Mouse (Mus musculus) layer of hippocampus, adult 18-20 months (tissue): ENCODE measurements around the gene Loxl1. TPM values are rescaled to one million over a fixed set of nuclear protein-coding genes. Genes with fewer than 3 reads are reported as not detected.
"Not testable (repeated sequence)": the region's sequence is repeated elsewhere in the genome, so short reads cannot be mapped to it uniquely, and the experiment has no call there.

Source experiments
- DNase-seq, 2 experiments: peaks; one replicate each; pipeline ENCODE4 v3.0.0; 2022; ENCODE audit warnings: low spot score in 2 of 2
- total RNA-seq, 2 experiments: library from RNA; stranded (reverse); gene quantifications; 2 replicates each; pipeline ENCODE4 v1.2.3; 2021

Gene Loxl1
- total RNA-seq, 2 experiments from 2014 or later, result 2.5 to 3.2 TPM

DNA sequence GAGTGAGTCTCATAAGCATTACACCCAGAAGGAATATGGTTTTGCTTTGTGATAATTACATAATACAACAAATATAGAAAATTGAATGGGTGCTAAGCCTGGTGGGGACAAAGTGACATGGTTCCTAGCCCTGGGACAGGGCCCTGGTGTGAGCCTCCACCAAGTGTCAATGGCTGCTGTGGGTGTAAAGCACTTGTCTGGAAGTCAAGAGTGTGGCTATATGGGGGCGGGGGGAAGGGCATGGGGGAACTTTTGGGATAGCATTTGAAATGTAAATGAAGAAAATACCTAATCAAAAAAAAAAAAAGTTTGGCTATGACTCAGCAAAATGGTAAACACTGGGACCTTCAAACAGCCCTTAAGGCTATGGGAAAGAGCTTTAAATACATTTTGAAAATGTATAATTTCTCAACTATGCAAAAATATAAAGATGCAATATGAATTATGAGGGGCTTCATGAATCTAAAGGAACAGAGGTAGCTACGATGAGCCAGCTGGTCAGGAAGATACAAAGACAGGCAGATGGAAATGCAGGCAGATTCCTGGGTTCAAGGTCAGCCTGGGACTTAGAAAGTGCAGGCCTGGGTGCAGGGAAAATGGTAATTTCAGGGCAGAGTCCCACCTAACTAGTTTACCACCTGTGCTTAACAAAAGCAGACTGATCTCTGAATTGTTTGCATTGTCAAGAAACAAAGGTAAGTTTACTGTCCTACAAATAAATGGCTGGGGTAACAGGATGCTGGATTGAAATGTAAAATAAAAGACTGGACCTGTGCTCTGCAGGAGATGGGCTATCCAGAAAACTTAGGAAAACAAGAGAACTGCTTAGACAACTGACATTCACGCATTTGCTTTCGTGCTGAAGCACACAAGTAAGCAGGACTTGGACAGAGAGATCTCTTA is 33.9 kb downstream of the Loxl1 start:
- no peak for DNase-seq

DNA sequence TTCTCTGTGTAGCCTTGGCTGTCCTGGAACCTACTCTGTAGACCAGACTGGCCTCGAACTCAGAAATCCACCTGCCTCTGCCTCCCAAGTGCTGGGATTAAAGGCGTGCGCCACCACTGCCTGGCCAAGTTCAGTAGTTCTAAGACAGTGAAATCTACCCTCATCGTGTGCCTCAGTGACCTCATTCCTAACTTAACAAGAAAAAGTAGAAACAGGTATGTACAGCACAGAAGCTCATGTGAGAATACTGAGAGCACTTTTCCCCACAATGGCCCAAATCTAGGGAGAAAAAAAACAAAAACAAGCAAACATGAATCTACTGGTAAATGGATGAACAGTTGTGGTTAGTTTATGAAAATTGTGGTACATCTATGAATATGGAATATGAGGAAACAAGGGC is 34.7 kb downstream of the Loxl1 start:
- no peak for DNase-seq

DNA sequence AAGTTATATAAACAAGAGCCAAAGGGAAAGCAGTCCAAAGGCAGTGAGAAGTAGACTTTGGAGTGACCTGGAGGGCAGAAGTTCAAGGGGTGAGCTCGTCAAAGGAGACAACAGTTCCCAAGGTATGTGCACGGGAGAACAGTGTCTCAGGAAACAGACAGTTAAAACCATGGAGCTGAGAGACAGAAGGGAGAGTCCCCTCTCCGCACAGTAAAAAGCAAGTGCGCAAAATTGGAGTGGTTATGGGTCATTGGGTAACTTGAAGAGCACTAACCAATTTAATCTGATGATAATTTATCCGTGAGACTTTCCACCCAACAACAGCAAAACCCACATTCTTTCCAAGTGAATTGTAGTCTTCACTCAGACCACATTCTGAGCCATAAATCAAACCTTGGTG is 36.6 kb downstream of the Loxl1 start:
- no peak for DNase-seq

DNA sequence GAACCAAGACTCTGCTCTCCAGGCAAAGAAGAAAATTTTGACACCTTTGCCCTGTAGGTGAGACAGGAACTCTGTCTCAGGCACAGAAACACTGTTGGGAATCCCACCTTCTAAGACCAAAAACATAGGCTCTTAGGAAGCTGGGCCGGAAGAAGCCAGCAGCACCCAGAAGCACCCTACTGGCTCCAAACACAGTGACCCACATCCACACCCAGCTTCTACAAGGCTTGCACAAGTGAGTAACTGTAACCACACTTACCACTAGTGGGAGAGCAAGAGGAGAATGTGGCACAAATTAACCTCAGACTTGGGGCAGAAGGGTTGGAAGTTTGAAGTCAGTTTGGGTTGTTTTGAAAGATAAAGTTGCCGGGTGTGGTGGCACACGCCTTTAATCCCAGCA is 37.2 kb downstream of the Loxl1 start:
- DNase-seq, result no peak

DNA sequence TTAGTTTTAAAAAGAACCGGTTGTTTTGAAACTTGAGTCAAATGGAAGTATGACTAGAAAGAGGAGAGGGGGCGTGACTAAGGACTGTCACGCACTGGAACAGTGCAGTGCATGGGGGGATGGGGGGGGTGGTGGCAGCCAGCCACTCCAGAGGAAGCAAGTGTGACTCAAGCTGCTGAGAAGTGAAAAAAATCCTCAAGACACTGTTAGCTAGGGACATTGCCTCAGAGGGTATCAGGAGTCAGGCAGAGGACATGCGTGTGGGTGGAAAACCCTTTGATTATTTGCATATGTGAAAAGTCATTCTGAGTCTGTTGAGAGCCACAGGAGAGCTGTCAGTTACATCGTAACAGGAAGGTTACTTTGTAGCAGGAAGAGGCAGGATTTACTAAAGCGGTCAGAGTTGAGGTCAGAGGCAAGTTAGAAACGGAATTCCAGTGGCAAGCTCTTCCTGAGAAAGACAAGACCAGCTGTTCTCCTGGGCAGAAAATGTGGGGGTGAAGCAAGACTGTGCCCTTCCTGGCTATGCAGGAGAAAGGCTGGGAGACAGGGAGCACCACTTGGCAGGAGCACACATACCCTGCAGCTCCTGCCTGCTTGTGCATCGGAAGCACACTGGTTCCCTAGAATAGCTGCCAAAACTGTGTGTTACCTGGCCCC is 37.7 kb downstream of the Loxl1 start:
- no peak for DNase-seq

DNA sequence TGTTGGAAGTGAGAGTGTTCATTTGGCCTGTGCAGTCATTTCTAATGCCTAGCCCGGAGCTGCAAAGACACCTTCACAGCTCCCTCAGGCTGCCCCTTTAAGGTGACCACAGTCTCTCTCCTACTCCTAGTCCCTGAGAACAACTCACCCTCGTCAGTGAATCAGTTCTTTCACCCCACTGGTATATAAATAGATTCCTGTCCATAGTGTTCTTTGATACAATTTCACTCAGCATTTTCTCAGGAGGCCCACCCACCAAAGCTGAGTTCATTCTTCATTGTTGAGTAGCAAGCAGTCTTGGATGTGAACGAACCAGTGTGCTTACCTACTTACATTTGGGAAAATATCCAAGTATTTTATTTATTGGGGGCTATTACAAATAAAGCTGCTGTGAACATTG is 38.4 kb downstream of the Loxl1 start:
- no peak for DNase-seq

DNA sequence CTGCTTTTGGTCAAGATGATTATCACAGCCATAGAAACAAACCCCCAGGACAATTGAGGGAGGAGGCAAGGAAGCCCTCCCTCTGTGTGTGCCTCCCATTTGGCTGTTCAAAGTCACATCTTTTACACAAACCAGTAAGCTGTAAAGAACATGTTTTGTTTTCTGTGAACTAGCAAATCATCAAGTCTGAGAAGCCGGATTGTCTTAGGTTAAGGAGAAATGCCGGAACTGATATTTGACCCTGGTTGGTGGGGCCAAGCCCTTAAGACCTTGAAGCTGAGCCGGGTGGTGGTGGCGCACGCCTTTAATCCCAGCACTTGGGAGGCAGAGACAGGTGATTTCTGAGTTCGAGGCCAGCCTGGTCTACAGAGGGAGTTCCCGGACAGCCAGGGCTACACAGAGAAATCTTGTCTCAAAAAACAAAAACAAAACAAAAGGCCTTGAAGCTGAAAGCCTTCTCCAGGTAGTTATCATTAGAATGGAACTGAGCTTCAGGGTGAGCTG is 38.8 kb downstream of the Loxl1 start:
- no peak for DNase-seq

DNA sequence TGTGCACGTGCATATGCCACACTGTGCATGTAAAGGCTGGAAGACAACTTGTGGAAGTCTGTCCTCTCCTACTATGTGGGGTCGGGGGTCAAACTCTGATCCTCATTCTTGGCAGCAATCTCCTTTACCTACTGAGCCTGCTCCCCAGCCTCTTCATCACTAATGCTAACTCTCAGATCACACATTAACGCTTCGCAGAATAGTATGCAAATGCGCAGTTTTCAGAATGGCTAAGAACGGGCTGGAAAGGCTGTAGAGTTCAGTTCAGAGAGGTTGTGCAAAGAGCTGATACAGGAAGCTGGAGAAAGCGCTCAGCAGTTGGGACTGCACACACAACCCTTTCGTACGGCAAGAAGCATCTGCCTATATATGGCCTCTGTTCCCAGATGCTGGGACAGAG is 40.1 kb downstream of the Loxl1 start:
- no peak for DNase-seq

DNA sequence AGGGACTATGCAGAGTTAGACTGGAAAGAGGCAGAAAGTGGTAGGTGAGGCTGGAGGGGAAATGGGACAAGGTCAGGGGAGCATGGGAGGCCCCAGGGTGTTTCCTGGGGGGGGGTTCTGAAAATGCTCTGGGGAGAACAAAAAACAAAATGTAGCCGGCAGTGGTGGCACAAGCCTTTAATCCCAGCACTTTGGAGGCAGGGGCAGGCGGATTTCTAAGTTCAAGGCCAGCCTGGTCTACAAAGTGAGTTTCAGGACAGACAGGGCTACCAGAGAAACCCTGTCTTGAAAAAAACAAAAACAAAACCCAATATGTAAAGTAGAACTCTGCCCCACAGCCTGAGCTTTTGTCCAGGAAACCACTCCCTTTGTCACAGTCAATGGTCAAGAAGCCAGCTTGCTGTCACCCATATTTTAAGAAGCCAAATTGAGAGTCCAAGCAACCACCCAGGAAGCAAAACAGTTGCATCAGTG is 40.9 kb downstream of the Loxl1 start:
- no peak for DNase-seq

DNA sequence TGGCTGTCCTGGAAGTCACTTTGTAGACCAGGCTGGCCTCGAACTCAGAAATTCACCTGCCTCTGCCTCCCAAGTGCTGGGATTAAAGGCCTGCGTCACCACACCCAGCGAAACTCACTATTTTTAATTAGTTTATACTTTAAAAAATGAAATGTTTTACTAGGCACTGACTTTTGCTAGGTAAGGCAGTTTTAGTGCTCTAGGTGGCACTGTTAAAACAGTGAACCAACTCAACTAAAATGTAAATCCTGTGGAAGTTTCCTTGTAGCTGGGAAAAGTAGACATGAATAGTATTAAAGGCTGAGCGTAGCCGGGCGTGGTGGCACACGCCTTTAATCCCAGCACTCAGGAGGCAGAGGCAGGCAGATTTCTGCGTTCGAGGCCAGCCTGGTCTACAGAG is 41.4 kb downstream of the Loxl1 start:
- not testable (repeated sequence) for DNase-seq

DNA sequence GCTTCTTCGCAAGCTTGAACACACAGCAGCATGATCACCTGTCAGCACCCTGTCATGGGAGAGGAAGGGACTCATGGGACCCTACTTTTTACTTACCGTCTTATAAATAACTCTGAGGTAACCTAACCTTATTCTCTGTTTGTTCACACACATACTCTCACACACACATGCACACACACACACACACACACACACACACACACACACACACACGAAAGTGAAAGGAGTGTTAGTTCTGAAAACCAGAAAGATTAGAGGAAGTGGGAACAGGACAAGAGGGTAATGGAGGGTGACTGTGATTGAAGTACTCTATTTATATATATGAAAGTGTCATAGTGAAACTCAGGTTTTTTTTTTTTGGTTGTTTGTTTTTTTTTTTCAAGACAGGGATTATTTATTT is 41.9 kb downstream of the Loxl1 start:
- no peak for DNase-seq

DNA sequence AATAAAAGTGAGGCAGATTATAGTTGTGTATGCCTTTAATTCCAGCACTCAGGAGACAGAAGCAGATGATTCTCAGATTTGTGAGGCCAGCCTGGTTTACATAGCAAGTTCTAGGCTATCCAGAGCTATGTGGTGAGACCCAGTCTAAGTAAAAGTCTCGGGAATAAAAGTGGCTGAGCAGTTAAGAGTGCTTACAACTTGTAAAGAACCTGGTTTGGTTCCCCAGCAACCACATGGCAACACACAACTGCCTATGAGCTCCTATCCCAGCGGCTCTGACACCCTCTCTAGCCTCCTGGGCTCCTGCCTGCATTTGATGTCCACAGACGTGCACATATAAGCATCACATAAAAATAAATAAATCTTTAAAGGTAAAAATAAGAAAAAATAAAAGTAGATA is 42.9 kb downstream of the Loxl1 start:
- DNase-seq, result no peak

DNA sequence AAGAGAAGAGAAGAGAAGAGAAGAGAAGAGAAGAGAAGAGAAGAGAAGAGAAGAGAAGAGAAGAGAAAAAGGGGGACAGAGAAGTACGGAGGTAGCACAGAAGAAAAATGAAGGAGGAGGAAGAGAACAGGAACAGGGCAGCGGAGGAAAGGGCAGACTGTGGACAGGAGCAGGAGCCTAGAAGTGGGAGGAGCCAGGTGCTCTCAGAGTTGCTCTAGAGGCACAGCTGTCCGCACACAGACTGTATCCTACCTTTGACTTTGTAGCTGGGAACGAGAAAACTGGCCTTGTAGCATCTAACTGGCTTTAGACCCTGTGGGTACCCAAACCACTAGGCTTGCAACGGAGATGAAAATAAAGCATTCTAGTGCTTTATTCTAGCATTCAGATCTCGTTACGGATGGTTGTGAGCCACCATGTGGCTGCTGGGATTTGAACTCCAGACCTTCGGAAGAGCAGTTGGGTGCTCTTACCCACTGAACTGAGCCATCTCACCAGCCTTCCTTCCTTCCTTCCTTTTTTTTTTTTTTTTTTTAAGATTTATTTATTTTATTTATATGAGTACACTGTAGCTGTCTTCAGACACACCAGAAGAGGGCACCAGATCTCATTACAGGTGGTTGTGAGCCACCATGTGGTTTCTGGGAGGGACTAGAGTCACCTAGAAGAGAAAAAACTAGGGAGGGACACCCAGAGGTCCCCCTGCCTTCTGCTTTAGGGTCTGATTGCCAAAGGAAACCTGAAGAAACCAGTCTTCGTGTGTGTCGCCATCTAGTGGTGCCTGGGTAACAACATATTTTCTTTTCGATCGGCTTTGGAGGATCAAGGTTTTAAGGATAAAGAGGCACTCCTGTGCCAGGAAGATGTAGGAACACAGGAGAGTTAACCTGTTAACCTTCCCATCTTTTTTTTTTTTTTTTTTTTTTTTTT is 44.3 kb downstream of the Loxl1 start:
- peak in 1 of 2 experiments; percentile 52 for DNase-seq

DNA sequence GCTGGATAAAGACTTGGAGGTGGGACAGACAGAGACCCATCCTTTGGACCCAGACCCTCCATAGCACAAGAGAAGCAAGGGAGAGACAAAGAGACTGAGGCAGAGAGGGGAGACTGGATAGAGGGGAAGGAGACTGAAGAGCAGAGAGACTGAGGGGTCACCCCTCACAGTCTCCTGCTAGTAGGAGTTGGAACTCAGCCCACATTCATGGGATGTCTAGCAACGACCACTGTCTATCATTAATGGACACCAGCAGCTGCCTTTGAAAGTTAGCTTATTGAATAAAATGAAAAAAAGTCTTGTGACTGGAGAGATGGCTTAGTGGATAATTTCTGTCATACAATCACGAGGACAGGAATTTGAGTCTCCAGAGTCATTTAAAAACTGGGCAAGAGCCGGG is 45.9 kb downstream of the Loxl1 start:
- DNase-seq, result no peak

DNA sequence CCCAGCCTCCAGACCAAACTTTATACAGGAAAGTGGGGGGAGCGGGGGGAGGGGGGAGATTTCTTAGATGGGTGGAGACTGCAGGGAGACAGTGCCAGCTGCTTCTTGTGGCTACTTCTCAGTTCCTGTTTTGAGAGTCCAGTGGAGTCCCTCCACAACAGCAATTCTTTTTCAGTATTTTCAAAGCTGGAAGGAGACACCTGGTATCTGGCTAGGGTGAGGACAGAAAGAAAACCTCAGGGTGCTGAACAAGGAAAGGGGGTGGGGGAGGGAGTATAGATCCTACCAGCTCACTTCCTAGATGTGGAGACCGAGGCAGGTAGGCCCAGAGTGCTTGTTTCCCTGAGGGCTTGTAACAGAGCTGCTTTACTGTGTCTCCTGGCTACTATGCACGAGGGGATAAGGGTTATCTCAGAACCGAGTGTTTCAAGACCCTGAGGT is 46.4 kb downstream of the Loxl1 start:
- no peak for DNase-seq

DNA sequence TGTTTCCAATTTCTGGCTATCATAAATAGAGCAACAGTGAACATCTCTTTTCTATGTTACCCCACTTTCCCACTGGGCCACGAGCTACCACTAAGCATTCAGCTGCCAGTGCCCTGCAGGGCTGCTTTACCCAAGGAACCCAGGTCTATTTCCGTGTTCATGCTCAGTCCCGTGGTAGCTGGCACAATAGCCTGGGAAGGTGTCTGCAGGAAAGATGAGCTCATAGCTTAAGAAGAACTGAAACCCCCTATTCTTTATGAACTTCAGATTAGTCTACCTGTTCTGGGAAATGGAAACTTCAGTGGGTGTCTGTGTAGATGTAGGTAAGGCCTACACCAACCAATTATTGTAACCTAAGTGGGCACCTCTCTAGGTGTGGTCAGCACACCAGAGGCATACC is 47.6 kb downstream of the Loxl1 start:
- DNase-seq, result no peak

DNA sequence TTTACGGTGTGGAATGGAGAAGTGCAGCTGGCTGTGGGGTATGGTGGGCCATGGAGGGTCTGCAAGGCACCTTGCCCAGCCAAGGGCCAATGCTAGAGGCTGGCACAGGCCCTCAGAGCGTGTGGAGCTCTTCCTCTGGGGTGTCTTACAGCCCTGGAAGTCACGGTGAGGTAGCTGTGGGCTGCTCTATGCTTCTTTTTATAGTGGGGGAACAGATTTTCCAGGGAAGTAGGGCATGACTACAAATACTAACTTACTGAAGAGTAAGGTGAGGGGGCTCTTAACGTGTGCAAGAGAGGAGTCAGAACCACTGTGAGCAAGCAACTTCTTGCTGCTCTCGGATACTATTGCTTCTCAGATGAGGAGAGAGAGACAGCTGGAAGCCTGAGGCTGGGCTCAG is 50.5 kb downstream of the Loxl1 start:
- DNase-seq, result no peak

DNA sequence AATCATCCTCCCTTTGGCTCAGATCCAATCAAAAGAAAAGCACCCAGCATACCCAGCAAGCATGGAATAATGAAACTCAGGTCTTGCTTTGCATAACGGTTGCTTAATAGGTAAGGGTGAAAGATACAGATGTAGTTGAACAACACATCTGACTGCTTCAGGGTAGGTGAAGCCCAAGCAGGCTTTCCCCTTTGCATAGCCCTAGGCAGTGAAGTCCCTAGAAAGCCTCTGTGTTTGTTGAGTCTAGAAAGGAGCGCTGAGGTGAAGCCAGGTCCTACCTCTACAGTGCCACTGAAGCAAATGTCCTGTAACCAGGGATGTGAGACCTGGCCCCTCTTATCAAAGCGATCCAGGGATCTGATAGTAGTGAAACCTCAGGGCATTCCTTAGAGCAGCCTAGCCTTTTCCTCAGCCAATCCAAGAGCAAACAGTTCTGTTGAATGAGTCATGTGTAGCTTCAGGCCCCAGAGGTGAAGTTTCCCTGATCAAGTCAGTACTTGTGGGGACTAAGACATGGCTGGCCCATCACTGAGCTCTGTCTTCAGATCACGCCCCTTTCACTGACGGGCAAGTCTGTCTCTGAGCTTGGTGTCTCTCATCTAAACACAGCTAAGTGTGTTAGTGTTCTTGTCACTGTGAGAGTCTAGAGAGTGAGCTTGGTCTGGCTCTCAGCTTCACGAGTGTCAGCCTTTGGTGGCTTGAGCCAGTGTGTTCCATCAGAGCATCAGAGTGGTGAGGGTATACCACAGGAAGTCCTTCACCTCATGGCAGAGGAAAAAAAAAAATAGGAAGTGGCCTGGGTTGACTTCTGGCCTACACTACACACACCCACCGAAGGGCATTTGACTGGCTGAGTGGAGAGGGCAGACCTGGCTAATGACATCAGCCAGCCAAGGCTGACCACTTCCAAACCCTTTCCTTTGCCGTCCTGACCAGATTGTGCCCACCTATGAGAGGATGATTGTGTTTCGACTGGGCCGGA is 57.0 kb downstream of the Loxl1 start:
- DNase-seq, result no peak

DNA sequence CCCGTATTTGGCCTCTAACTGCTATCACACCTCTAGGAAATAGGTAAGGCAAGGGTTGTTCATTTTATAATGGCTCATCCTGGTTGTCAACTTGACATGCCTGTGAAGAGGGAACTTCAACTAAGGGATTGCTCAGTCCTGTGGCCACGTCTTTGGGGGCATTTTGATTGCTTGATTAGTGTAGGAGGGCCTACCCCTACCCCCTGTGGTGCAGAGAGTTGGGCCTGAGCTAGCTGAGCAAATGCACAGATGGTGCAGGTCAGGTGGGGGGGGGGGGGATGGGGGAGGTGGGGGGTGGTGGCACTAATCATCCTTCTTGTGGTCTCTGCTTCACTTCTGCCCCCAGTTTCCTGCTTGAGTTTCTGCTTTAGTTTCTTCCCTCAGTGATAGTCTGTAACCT is 57.9 kb downstream of the Loxl1 start:
- DNase-seq, result no peak

DNA sequence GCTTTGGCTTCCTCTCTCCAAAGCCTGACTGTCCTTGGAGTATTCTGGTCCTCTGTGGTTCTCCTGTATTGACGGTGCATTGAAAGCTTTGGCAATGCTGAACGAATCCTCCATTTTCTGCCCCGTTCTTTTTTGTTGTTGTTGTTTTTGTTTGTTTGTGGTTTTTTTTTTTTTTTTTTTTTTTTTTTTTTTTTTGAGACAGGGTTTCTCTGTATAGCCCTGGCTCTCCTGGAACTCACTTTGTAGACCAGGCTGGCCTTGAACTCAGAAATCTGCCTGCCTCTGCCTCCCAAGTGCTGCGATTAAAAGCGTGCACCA is 59.2 kb downstream of the Loxl1 start:
- DNase-seq, result not testable (repeated sequence)
